Mouse (Mus musculus): ENCODE data around the gene Prss30.
A peak's percentile ranks its signal among the peaks of the same experiment; 100 is the strongest.
"Not testable (repeated sequence)": the region's sequence is repeated elsewhere in the genome, so short reads cannot be mapped to it uniquely, and the experiment has no call there.

The Prss30 gene

DNA sequence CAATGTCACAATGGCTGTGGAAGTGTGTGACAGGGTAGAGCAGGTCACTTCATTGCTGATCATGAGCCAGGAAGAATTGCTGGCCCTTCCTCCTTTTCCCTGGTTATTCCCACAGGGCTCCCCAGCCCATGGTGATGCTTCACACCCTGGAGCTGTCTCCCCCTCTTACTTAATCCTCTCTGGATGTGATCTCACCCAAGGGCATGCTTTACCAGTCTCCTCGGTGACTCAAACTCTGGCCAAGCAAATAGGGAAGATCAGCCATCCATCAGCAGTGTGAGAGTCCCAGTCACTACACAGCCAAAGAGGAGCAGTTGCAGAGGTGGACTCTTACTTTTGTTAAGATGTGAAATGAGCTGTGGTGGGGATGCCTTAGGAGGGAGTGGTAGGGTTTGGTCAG is 4.6 kb upstream of the Prss30 start:
- no peak for DNase-seq (ENCODE audit: low spot score in 2 of 2)

DNA sequence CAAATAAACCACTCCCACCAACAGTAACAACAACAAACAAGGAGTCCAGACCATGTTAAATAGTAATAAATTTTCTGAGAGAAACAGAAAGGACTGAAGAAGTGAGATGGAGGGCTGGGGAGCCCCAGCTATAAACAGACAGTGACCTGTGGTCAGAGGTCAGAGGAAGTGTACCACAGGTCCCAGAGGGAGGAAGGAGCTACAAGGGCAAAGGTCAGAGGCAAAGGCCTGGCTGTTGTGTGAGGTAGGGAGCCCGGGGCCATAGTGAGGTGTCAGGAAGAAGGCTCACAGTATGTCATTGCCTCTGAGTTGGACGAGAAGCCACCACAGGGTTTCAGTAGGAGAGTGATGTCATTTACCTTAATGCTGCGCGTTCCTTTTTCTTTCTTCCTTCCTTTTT is 2.5 kb upstream of the Prss30 start:
- DNase-seq (ENCODE audit: low spot score in 2 of 2): no peak

- DNase-seq (ENCODE audit: low spot score in 2 of 2): no peak
Measured at GRCm38 (mm10) chr17:23979471-23979870, 895 bp downstream of the Prss30 start.

- DNase-seq (ENCODE audit: low spot score in 2 of 2): no peak
Measured at GRCm38 (mm10) chr17:23976665-23977064, 3.7 kb downstream of the Prss30 start.

DNA sequence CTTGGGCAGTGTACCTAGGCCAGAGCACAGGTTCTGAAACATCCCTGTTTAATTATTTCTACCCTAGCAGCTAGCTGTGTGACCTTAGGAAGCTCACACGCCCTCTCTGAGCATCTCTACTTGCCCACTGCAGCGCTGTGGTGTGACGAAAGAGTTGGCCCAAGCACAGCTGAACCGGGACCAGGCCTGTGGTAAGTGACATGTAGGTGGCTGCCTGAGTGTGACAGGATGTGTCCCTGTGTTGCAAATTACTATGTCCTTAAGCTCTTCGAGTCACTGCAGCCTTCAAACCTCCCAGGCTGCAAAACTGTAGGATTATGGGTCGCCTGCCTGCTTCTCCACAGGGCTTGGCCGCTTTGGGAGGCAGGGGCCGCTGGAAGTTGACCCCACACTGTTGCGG is 9.1 kb downstream of the Prss30 start:
- no peak for DNase-seq (ENCODE audit: low spot score in 2 of 2)

DNA sequence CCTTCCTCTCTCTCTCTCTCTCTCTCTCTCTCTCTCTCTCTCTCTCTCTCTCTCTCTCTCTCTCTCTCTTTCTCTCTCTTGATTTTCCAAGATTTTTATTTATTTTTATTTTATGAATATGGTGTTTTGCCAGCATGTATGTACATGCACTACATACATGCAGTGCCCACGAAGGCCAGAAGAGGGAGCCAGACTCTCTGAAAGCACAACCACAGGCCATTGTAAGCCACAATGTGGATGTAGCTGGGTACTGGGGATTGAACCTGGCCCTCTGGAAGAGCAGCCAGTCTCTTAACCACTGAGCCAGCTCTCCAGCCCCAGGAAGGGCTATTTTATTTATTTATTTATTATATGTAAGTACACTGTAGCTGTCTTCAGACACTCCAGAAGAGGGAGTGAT is 11.1 kb downstream of the Prss30 start:
- peak; percentile 73 to 83 for DNase-seq (ENCODE audit: low spot score in 2 of 2)

- DNase-seq (ENCODE audit: low spot score in 2 of 2): no peak
Measured at GRCm38 (mm10) chr17:23968780-23969179, 11.6 kb downstream of the Prss30 start.

DNA sequence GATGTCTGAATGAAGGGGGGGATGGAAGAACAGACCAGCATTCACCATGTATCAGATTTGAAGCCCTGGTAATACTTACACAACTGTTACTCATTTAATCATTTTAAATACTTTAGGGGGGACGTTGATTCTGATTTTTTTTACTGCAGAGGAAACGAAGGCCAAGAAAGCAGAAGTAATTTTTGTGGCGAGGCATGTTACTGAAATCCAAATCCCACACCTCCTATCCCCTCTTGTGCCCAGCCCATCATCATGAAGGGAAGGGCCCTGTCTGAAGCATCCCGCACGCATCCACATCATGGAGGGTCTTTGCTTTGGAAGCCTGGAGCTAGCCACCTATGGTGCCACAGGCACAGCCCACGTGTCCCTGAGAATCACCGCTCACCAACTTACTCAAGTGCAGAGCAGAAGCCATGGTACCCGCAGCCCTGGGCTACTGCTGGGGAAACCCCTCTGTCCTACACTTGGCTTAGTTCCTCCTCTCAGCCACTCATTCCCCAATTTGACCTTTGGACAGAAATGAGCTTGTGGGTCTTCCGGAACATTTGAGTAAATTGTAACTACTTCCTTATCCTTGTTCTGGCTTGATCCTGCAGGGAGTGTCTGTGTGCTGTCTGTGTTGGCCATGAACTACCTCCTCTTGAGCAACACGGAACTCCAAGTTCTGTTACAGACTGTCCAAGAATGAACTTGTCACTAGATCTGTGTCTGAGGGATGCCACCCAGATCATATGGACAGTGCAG is 13.5 kb downstream of the Prss30 start:
- no peak for DNase-seq (ENCODE audit: low spot score in 2 of 2)

GRCm38 (mm10) chr17:23965805-23966425 is 14.5 kb downstream of the Prss30 start:
- no peak for DNase-seq (ENCODE audit: low spot score in 2 of 2)

- DNase-seq (ENCODE audit: low spot score in 2 of 2): no peak
Measured at GRCm38 (mm10) chr17:23961573-23962122, 18.7 kb downstream of the Prss30 start.

- DNase-seq (ENCODE audit: low spot score in 2 of 2): peak; percentile 85 to 87
Measured at GRCm38 (mm10) chr17:23960084-23960738, 20.2 kb downstream of the Prss30 start.

DNA sequence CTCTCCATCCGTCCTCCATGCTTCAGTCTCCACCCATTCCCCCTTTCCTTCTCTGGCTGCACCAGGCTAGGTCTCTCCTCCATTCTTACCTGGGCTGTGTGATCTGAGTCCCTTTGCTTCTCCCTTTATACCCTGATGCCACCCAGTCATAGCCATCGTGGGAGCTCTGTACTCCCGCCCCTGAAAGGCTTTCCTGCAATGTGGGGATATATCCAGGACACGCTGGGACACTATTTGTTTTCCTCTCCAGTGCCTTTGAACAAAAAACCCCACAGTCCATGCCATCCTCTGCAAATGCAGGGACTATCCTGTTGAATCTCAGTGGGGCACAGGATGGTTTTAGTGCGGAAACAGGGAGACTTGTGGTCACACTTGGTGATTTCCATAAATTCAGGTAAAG is 25.2 kb downstream of the Prss30 start, which contains the start of gene Sbpl:
Sbpl (minus strand) TSS at position 101 of the 400 bp plus-strand sequence.
- DNase-seq (ENCODE audit: low spot score in 2 of 2): no peak

GRCm38 (mm10) chr17:23950828-23951227 is 29.5 kb downstream of the Prss30 start:
- DNase-seq (ENCODE audit: low spot score in 2 of 2): not testable (repeated sequence)

DNA sequence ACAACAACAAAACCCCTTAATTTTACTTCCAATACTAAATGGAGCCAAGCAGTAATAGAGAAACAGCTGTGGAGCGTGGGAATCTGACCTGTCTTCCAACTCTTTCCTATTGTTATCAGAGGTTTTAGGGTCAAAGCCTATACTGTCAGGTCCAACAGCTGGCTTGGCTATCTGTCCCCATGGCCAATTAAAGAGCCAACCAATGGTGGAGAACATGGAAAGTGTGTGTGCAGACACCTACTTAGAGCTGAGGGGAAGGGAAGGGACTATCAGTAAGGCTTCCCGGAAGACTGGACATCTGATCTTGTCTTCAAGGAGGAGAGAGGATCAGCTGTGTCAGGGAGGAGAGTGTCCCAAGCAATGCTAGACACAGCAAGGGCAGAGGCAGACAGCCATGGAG is 31.3 kb downstream of the Prss30 start:
- DNase-seq (ENCODE audit: low spot score in 2 of 2): no peak

GRCm38 (mm10) chr17:23947486-23947885 is 32.9 kb downstream of the Prss30 start:
- not testable (repeated sequence) for DNase-seq (ENCODE audit: low spot score in 2 of 2)

GRCm38 (mm10) chr17:23941372-23941771 is 39.0 kb downstream of the Prss30 start, which contains the start of gene Sbp:
Sbp (plus strand) TSS chr17:23941672.
- no peak for DNase-seq (ENCODE audit: low spot score in 2 of 2)

DNA sequence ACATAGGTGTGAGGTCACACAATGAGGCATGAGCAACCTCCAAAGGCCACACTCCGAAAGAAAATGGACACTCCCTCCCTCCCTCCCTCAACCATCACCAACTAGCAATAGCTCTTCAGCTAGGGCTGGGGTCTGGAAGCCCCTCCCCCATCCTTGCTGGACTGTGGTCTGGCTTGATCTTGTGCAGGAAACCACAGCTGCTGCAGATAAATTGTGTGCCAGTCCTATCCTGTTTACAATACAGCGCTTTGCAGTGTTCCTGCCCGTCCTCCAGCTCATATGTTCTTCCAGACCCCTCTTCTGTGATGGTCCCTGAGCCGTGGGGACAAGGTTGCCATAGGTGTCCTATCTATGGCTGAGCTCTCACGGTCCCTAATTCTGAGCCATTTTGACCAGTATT is 49.2 kb downstream of the Prss30 start:
- DNase-seq (ENCODE audit: low spot score in 2 of 2): no peak

DNA sequence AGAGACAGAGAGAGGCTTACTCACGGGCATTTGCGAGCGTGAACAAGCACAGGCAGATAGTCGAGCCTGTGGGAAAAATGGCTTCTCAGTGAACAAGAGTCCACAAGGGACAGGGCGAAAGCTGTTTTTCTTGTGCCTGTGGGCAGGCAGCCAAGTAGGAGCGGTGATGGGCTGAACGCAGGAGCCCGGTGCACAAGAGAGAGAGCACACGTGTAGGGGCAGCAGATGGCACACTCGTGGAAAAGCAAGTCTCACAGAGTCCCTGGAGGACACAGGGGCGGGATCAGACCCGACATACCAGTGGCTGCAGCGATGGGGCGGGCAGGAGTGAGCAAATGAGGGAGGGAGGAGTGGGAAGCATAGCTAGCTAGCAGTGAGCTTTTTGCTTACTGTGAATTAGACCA is 55.3 kb downstream of the Prss30 start:
- DNase-seq (ENCODE audit: low spot score in 2 of 2): peak; percentile 77 to 83

GRCm38 (mm10) chr17:23924531-23925007 is 55.8 kb downstream of the Prss30 start:
- DNase-seq (ENCODE audit: low spot score in 2 of 2): peak; percentile 93
